Mouse (Mus musculus) neural tube, embryonic 11.5 days (tissue): ENCODE data around the gene Mecom. TPM values are rescaled to one million over a fixed set of nuclear protein-coding genes. Genes with fewer than 3 reads are reported as not detected.

Source experiments
- ATAC-seq: fragments of 200-750 bp; cut with Nextera tagmentation; 2 replicates; pipeline ENCODE4 v1.8.0; 2017; ENCODE audit warnings: moderate number of reproducible peaks, mild to moderate bottlenecking, moderate TSS enrichment, moderate library complexity; ENCODE audit not compliant: insufficient read depth, low FRiP score, low TSS enrichment
- DNase-seq: peaks from one replicate; pipeline ENCODE4 v3.0.0-alpha.2; 2015; ENCODE audit warnings: low spot score
- H3K27ac ChIP-seq: fragments of 300-500 bp; sonication (generic); 2 replicates; pipeline ENCODE4 v1.5.1; 2014; ENCODE audit warnings: low read depth, mild to moderate bottlenecking, low read length
- H3K27me3 ChIP-seq: fragments of 300-500 bp; sonication (generic); 2 replicates; pipeline ENCODE4 v1.6.1; 2014; ENCODE audit warnings: mild to moderate bottlenecking, low read length, mixed read lengths; ENCODE audit not compliant: control insufficient read depth, insufficient read depth
- H3K36me3 ChIP-seq: fragments of 300-500 bp; sonication (generic); 2 replicates; pipeline ENCODE4 v1.6.1; 2014; ENCODE audit warnings: mild to moderate bottlenecking, low read length, moderate library complexity, mixed read lengths; ENCODE audit not compliant: control insufficient read depth, insufficient read depth
- H3K4me1 ChIP-seq: fragments of 300-500 bp; sonication (generic); 2 replicates; pipeline ENCODE4 v1.6.1; 2014; ENCODE audit warnings: low read length, mixed read lengths; ENCODE audit not compliant: control insufficient read depth, insufficient read depth
- H3K4me2 ChIP-seq: fragments of 300-500 bp; sonication (generic); 2 replicates; pipeline ENCODE4 v1.6.1; 2014; ENCODE audit warnings: low read depth, mild to moderate bottlenecking, moderate library complexity
- H3K4me3 ChIP-seq: fragments of 300-500 bp; sonication (generic); 2 replicates; pipeline ENCODE4 v1.5.1; 2014; ENCODE audit warnings: low read depth, low read length
- H3K9ac ChIP-seq: fragments of 300-500 bp; sonication (generic); 2 replicates; pipeline ENCODE4 v1.6.1; 2014; ENCODE audit warnings: mild to moderate bottlenecking, low read length
- H3K9me3 ChIP-seq: fragments of 300-500 bp; sonication (generic); 2 replicates; pipeline ENCODE4 v1.6.1; 2016; ENCODE audit warnings: low read length; ENCODE audit not compliant: control insufficient read depth
- WGBS: fragments of 180-500 bp; shearing (Covaris S2); extraction: QIAGEN DNeasy Blood & Tissue Kit; methylation state at CpG from one replicate; pipeline ENCODE4 v1.1.7; 2014; 5-methylcytosine and 5-hydroxymethylcytosine counted together
- polyA plus RNA-seq: library from polyadenylated mRNA; unstranded; fragments of >200 nt; fragmentation: Nextera tagmentation; extraction: Ambion mirVana; gene quantifications from 2 replicates; pipeline ENCODE4 v1.2.1, GENCODE M21; 2014

Mecom gene
- polyA plus RNA-seq, 1 experiment from 2014 or later = 31.8 TPM

GRCm38 (mm10) chr3:30452511-30452910 is 95.3 kb downstream of the Mecom start:
- no peak overlapping the region for H3K4me2 ChIP-seq
- H3K36me3 ChIP-seq = no peaks in the 10 kb centered on the region
- no peak for ATAC-seq
- H3K27me3 ChIP-seq = no peaks in the 10 kb centered on the region
- H3K27ac ChIP-seq = no peak overlapping the region
- H3K4me3 ChIP-seq = no peak overlapping the region
- no peak overlapping the region for H3K9ac ChIP-seq
- no peak for DNase-seq
- 84% methylated on average over 7 of the region's 7 CpGs for WGBS
- H3K4me1 ChIP-seq = no peaks in the 10 kb centered on the region
- H3K9me3 ChIP-seq = no peaks in the 10 kb centered on the region

DNA sequence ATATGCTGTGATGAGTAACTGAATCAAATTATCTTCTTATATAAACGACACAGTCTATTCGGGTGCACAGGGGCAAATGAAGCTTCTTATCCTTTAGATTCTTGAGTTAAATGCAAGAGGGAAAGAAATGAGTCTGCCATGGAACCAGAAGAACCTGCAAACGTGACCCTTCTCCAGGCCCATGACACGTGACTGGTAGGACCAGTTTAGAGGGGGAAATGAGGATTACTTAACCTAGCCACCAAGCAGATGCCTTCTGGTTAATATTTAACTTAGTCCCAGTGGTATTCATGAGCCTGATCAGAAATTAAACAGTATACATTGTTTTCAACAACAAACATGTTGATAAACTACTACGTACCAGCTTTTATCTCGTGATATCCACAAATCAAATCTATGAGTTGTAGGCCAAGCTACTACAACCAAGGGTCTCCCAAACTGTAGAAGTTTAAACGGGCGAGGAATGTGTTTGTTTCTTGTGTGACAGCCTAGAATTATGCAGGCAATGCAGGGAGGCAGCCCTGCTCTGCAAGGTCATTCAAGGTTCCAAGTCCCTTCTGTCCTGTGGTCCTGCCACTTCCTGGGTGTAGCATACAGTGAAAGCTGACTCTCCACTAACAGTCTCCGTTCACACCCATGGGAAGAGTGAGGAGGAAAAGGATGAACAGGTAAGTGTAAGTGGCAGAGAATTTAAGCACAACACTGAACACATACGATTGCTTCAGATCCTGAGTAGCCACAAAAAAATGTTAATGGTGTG is 97.4 kb downstream of the Mecom start:
- 78% methylated on average over 10 of the region's 10 CpGs for WGBS
- Histone ChIP-seq H3K4me2 (no peak overlapping the region), H3K4me1 (no peaks in the 10 kb centered on the region), H3K36me3 (no peaks in the 10 kb centered on the region), H3K4me3 (no peak overlapping the region), H3K9me3 (no peaks in the 10 kb centered on the region), H3K27ac (no peak overlapping the region), H3K9ac (no peak overlapping the region), H3K27me3 (no peaks in the 10 kb centered on the region)
- DNase-seq (no peak), ATAC-seq (no peak)

- Histone ChIP-seq H3K27ac (no peak overlapping the region), H3K4me2 (no peak overlapping the region), H3K4me3 (no peak overlapping the region), H3K27me3 (no peaks in the 10 kb centered on the region), H3K4me1 (no peaks in the 10 kb centered on the region), H3K9me3 (no peaks in the 10 kb centered on the region), H3K9ac (no peak overlapping the region), H3K36me3 (no peaks in the 10 kb centered on the region)
- DNase-seq (no peak), ATAC-seq (no peak)
- 76% methylated on average over 1 of the region's 1 CpGs for WGBS
These were observed 99.2 kb downstream of the Mecom start for GRCm38 (mm10) chr3:30448624-30449023.

- Histone ChIP-seq H3K4me3 (no peak overlapping the region), H3K27ac (no peak overlapping the region), H3K4me1 (no peaks in the 10 kb centered on the region), H3K36me3 (no peaks in the 10 kb centered on the region), H3K9ac (no peak overlapping the region), H3K9me3 (no peaks in the 10 kb centered on the region), H3K4me2 (no peak overlapping the region), H3K27me3 (no peaks in the 10 kb centered on the region)
- DNase-seq (no peak), ATAC-seq (no peak)
- 83% methylated on average over 6 of the region's 6 CpGs for WGBS
These were observed 101.8 kb downstream of the Mecom start for GRCm38 (mm10) chr3:30445970-30446442.

DNA sequence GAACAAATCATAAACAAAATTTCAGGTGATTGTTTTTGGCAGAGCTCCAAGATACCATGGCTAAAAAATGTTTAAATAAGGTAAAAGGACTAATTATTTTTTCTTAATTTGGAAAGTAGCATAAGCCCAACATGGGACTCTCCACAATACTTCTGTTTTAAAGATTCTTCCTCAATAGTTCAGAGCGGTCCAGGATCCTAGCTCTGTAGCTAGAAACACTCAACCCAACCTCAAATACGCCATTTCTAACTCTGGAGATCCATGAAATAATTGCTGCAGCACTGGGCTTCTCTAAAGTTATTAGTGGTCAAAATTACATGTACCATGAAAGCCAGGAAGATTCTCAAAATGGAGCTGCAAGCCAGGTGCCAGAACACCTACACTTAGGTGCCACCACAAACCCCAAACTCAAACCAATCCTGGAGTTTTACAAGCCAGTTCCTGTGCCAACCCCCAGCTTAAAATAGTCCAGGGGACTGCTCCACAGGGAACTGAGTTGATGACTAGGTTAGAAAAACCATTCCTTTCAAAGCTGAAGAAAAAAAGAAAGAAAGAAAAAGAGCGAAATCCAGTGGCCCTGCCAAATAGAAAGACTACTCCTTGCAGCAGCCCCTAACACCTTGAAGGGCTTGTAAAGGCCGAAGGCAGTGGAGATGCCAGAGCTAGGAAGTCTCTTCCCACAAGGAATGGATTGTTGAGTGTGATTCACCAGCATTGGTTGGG is 102.4 kb downstream of the Mecom start:
- Histone ChIP-seq H3K27ac (no peak overlapping the region), H3K4me3 (no peak overlapping the region), H3K9me3 (no peaks in the 10 kb centered on the region), H3K4me1 (no peaks in the 10 kb centered on the region), H3K9ac (no peak overlapping the region), H3K27me3 (no peaks in the 10 kb centered on the region), H3K36me3 (no peaks in the 10 kb centered on the region), H3K4me2 (no peak overlapping the region)
- WGBS = 92% methylated on average over 4 of the region's 4 CpGs
- DNase-seq = no peak
- no peak for ATAC-seq

- H3K4me2 ChIP-seq = no peak overlapping the region
- no peak overlapping the region for H3K4me3 ChIP-seq
- DNase-seq = no peak
- H3K9ac ChIP-seq = no peak overlapping the region
- no peaks in the 10 kb centered on the region for H3K4me1 ChIP-seq
- H3K27ac ChIP-seq = no peak overlapping the region
- no peak for ATAC-seq
- no peaks in the 10 kb centered on the region for H3K9me3 ChIP-seq
- H3K27me3 ChIP-seq = no peaks in the 10 kb centered on the region
- no peaks in the 10 kb centered on the region for H3K36me3 ChIP-seq
These were observed 106.2 kb downstream of the Mecom start for GRCm38 (mm10) chr3:30441646-30442045.

- WGBS = 31% methylated on average over 7 of the region's 7 CpGs
- Histone ChIP-seq H3K4me3 (no peak overlapping the region), H3K36me3 (no peaks in the 10 kb centered on the region), H3K27ac (no peak overlapping the region), H3K27me3 (no peaks in the 10 kb centered on the region), H3K4me1 (no peaks in the 10 kb centered on the region), H3K9ac (no peak overlapping the region), H3K9me3 (no peaks in the 10 kb centered on the region), H3K4me2 (no peak overlapping the region)
- no peak for DNase-seq
- no peak for ATAC-seq
These were observed 109.8 kb downstream of the Mecom start for GRCm38 (mm10) chr3:30438007-30438406.

GRCm38 (mm10) chr3:30436561-30436960 is 111.2 kb downstream of the Mecom start:
- no peak for ATAC-seq
- 82% methylated on average over 6 of the region's 6 CpGs for WGBS
- Histone ChIP-seq H3K4me2 (no peak overlapping the region), H3K4me1 (no peaks in the 10 kb centered on the region), H3K27ac (no peak overlapping the region), H3K36me3 (no peaks in the 10 kb centered on the region), H3K9me3 (no peaks in the 10 kb centered on the region), H3K9ac (no peak overlapping the region), H3K27me3 (no peaks in the 10 kb centered on the region), H3K4me3 (no peak overlapping the region)
- no peak for DNase-seq

DNA sequence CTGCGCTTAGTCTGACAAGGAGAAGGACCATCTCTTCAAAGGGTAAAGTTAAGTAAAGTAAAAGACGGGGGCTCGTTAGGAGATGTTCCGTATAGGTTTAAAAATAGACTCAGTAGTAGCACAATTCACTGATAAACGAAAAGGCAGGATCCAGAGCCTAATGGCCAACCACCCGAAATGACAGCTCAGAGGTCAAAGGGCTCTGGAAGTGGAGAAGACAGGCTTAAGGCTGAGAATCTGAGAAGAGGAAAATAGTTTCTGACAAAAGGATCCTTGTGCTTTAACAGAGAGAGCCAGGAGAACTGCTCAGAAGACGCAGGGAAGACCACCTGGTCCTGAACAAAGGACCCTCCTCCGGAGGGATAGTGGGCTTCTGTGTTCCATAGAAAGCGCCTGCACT is 111.7 kb downstream of the Mecom start:
- Histone ChIP-seq H3K9me3 (no peaks in the 10 kb centered on the region), H3K27ac (no peak overlapping the region), H3K4me3 (no peak overlapping the region), H3K4me2 (no peak overlapping the region), H3K27me3 (no peaks in the 10 kb centered on the region), H3K9ac (no peak overlapping the region), H3K4me1 (no peaks in the 10 kb centered on the region), H3K36me3 (no peaks in the 10 kb centered on the region)
- WGBS = 64% methylated on average over 9 of the region's 9 CpGs
- ATAC-seq (no peak), DNase-seq (no peak)
